17 mouse cellular contexts compared by ENCODE assay signal in genomic region chr2:108044885-108045284, GRCm38 (mm10).
"Had no signal": no experiment of that assay in that cellular context is flagged by ENCODE, and none has a peak within 500 bp of the region (broad histone marks: within the 10 kb centered on the region; RNA-seq: fewer than 3 reads in every experiment).

No protein-coding gene starts in this region.

- H3K36me3 ChIP-seq: limb, embryonic 10.5 days; limb, embryonic 13.5 days; liver, embryonic 12.5 days; liver, embryonic 15.5 days had no signal

- H3K27me3 ChIP-seq: limb, embryonic 13.5 days; liver, embryonic 12.5 days; liver, embryonic 15.5 days had no signal

- DNase-seq: kidney, adult 18-20 months; kidney, adult 9 months; kidney, postnatal 14 days; kidney, postnatal 4 days; liver; lung, adult 2 months; lung, postnatal 14 days; lung, postnatal 4 days; midbrain, embryonic 14.5 days; right cerebral cortex, postnatal 4 days; thymus, adult 2 months; thymus, postnatal 14 days; thymus, postnatal 4 days had no signal

- H3K4me3 ChIP-seq: limb, embryonic 10.5 days; limb, embryonic 13.5 days; liver, embryonic 12.5 days; liver, embryonic 15.5 days had no signal
